Mouse (Mus musculus): ENCODE data around the gene Tbc1d15. TPM values are rescaled to one million over a fixed set of nuclear protein-coding genes. Genes with fewer than 3 reads are reported as not detected.

The Tbc1d15 gene
- polyA plus RNA-seq, 1 experiment: 198 TPM

- peak overlapping the region; percentile 15 for H3K27ac ChIP-seq (ENCODE audit: insufficient read depth, low read length)
- peaks cover 1% of the 10 kb centered on the region for H3K4me1 ChIP-seq (ENCODE audit: control insufficient read depth, insufficient read depth, low read length)
- H3K36me3 ChIP-seq (ENCODE audit: control insufficient read depth, insufficient read depth, low read length, poor library complexity, severe bottlenecking): no peaks in the 10 kb centered on the region
- TF ChIP-seq EP300 (IDR thresholded peaks at IDR 0.05; ENCODE audit: insufficient read depth, low read depth, low read length): no peak
- H3K4me3 ChIP-seq (ENCODE audit: low read depth, low read length): peak overlapping the region; percentile 15
- no peaks in the 10 kb centered on the region for H3K27me3 ChIP-seq (ENCODE audit: control insufficient read depth, insufficient read depth, low read length, poor library complexity, severe bottlenecking)
- H3K9ac ChIP-seq (ENCODE audit: low read depth, poor library complexity, severe bottlenecking): peak overlapping the region; percentile 21
- no peaks in the 10 kb centered on the region for H3K9me3 ChIP-seq (replicated peaks; ENCODE audit: control insufficient read depth, insufficient read depth, low read length, poor library complexity, severe bottlenecking)
Observed at GRCm38 (mm10) chr10:115252321-115252757, 1.1 kb upstream of the Tbc1d15 start.

DNA sequence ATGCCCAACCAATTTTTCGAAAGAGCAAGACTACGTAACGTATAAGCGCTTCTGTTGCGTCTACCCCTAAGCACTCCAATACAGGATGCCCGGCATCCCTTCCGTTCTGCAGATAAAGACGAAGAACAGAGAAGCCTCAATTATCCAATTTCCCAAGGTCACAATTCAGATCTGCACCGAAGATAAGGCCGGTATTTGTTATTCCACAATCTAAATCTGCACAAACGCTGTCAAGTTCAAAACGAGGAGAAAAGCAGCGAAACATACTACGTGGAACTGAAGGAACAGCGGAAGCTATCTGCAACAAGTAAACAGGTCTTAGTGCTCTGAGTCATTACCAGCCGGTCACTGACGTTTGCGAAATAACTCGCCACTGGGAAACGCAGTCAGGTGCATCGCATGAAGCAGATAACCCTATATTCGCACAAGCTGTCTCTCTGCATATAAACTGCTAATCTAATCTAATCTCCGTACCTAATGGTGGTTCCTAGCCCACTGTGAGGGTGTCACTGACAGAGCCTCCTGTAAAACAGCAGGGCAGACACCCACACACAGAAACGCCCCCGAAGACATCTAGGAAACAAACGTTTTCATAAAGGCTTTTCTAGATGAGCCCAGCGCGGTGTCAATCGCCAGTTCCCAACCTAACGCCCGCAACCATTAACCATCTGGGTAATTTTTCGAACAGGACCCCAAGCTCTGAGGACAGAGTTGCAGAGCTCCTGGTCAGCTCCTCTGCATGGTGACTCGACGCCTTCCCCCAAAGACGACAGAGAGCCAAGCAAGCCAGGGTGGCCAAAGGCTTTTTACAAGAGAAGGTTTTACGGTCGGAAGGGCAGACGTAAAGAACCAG lies 806 bp downstream of the Tbc1d15 start:
- peak overlapping the region; percentile 92 for H3K9ac ChIP-seq (ENCODE audit: low read depth, poor library complexity, severe bottlenecking)
- no peak for TF ChIP-seq POLR2A (IDR thresholded peaks at IDR 0.05; ENCODE audit: insufficient read depth, low read length)
- TF ChIP-seq EP300 (IDR thresholded peaks at IDR 0.05; ENCODE audit: insufficient read depth, low read depth, low read length): no peak
- no peak for TF ChIP-seq CTCF (IDR thresholded peaks at IDR 0.05; ENCODE audit: low read depth, low read length)
- H3K27ac ChIP-seq (ENCODE audit: insufficient read depth, low read length): no peak overlapping the region
- H3K4me3 ChIP-seq (ENCODE audit: low read depth, low read length): peak overlapping the region; percentile 94
- H3K27me3 ChIP-seq (ENCODE audit: control insufficient read depth, insufficient read depth, low read length, poor library complexity, severe bottlenecking): no peaks in the 10 kb centered on the region
- no peaks in the 10 kb centered on the region for H3K9me3 ChIP-seq (replicated peaks; ENCODE audit: control insufficient read depth, insufficient read depth, low read length, poor library complexity, severe bottlenecking)
- H3K4me1 ChIP-seq (ENCODE audit: control insufficient read depth, insufficient read depth, low read length): peaks cover 1% of the 10 kb centered on the region
- no peaks in the 10 kb centered on the region for H3K36me3 ChIP-seq (ENCODE audit: control insufficient read depth, insufficient read depth, low read length, poor library complexity, severe bottlenecking)

DNA sequence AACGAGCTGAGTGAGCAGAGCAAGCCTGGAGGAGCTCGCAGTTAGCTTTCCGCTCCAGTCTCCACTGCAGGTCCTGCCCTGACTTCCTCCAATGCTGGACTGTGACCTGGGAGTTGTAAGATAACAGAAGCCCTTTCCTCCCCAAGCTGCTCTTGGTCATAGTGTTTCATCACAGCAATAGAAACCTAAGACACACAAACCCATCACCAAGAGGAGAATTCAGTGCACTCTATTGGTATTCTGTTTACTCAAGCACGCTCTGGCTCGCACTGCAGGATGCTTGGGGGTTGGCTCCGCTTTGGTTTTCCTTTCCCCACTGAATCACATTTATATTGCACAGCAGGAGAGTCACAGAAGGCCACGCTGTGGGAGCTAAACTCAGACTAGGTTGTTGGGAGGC lies 3.2 kb downstream of the Tbc1d15 start:
- TF ChIP-seq EP300 (IDR thresholded peaks at IDR 0.05; ENCODE audit: insufficient read depth, low read depth, low read length) (no peak), CTCF (IDR thresholded peaks at IDR 0.05; ENCODE audit: low read depth, low read length) (no peak), POLR2A (IDR thresholded peaks at IDR 0.05; ENCODE audit: insufficient read depth, low read length) (no peak)
- Histone ChIP-seq H3K27ac (ENCODE audit: insufficient read depth, low read length) (no peak overlapping the region), H3K4me3 (ENCODE audit: low read depth, low read length) (no peak overlapping the region), H3K27me3 (ENCODE audit: control insufficient read depth, insufficient read depth, low read length, poor library complexity, severe bottlenecking) (no peaks in the 10 kb centered on the region), H3K9me3 (replicated peaks; ENCODE audit: control insufficient read depth, insufficient read depth, low read length, poor library complexity, severe bottlenecking) (no peaks in the 10 kb centered on the region), H3K4me1 (ENCODE audit: control insufficient read depth, insufficient read depth, low read length) (peaks cover 1% of the 10 kb centered on the region), H3K36me3 (ENCODE audit: control insufficient read depth, insufficient read depth, low read length, poor library complexity, severe bottlenecking) (no peaks in the 10 kb centered on the region), H3K9ac (ENCODE audit: low read depth, poor library complexity, severe bottlenecking) (no peak overlapping the region)

DNA sequence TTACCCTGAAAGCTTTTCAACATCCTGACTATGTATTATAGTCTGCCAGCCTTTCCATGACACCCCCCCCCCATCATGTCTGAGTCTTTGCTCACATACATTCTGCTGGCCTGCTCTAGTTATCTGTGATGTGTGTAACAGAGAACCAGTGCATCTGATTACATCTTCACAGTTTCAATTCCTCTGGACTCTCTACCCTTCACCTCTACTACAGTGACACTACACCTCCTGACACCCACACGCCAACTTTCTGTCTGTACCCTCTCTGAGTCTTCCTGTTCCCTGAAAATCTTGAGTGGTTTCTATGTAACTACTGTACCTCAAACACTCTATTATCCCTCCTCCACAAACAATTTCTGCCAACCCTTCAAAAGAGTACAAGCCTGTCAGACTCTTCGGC lies 5.8 kb downstream of the Tbc1d15 start:
- no peaks in the 10 kb centered on the region for H3K27me3 ChIP-seq (ENCODE audit: control insufficient read depth, insufficient read depth, low read length, poor library complexity, severe bottlenecking)
- H3K9ac ChIP-seq (ENCODE audit: low read depth, poor library complexity, severe bottlenecking): no peak overlapping the region
- no peak overlapping the region for H3K4me3 ChIP-seq (ENCODE audit: low read depth, low read length)
- peaks cover 3% of the 10 kb centered on the region for H3K4me1 ChIP-seq (ENCODE audit: control insufficient read depth, insufficient read depth, low read length)
- no peaks in the 10 kb centered on the region for H3K9me3 ChIP-seq (replicated peaks; ENCODE audit: control insufficient read depth, insufficient read depth, low read length, poor library complexity, severe bottlenecking)
- H3K27ac ChIP-seq (ENCODE audit: insufficient read depth, low read length): no peak overlapping the region
- TF ChIP-seq CTCF (IDR thresholded peaks at IDR 0.05; ENCODE audit: low read depth, low read length) (no peak), EP300 (IDR thresholded peaks at IDR 0.05; ENCODE audit: insufficient read depth, low read depth, low read length) (no peak), POLR2A (IDR thresholded peaks at IDR 0.05; ENCODE audit: insufficient read depth, low read length) (no peak)
- H3K36me3 ChIP-seq (ENCODE audit: control insufficient read depth, insufficient read depth, low read length, poor library complexity, severe bottlenecking): peaks cover 4% of the 10 kb centered on the region

DNA sequence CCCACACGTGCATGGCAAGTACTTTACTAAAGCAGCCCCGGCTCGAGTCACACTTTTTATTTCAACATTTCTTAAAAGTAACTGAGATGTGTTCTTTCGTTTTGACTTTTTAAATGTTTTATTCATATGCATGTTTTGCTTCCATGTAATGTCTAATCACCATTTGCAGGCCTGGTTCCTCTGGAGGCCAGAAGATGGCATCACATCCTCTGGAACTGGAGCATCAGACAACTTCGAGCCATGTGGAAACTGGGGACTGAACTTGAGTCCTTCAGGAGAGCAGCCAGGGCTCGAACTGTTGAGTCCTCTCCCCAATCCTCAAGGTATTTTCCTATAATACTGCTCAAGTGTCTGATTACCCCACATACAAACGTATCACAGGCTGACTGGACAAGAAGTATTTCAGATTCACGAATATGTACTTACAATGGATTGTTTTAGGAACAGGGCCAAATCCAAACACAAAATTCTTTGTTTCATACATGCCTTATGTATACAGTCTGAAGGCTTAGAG lies 10.1 kb downstream of the Tbc1d15 start:
- TF ChIP-seq CTCF (IDR thresholded peaks at IDR 0.05; ENCODE audit: low read depth, low read length): peak; percentile 28
- TF ChIP-seq EP300 (IDR thresholded peaks at IDR 0.05; ENCODE audit: insufficient read depth, low read depth, low read length): no peak
- Histone ChIP-seq H3K36me3 (ENCODE audit: control insufficient read depth, insufficient read depth, low read length, poor library complexity, severe bottlenecking) (peaks cover 23% of the 10 kb centered on the region), H3K9ac (ENCODE audit: low read depth, poor library complexity, severe bottlenecking) (no peak overlapping the region), H3K9me3 (replicated peaks; ENCODE audit: control insufficient read depth, insufficient read depth, low read length, poor library complexity, severe bottlenecking) (no peaks in the 10 kb centered on the region), H3K4me3 (ENCODE audit: low read depth, low read length) (no peak overlapping the region), H3K4me1 (ENCODE audit: control insufficient read depth, insufficient read depth, low read length) (peaks cover 1% of the 10 kb centered on the region), H3K27me3 (ENCODE audit: control insufficient read depth, insufficient read depth, low read length, poor library complexity, severe bottlenecking) (no peaks in the 10 kb centered on the region), H3K27ac (ENCODE audit: insufficient read depth, low read length) (no peak overlapping the region)

GRCm38 (mm10) chr10:115237931-115238330 lies 13.3 kb downstream of the Tbc1d15 start:
- no peaks in the 10 kb centered on the region for H3K9me3 ChIP-seq (replicated peaks; ENCODE audit: control insufficient read depth, insufficient read depth, low read length, poor library complexity, severe bottlenecking)
- TF ChIP-seq CTCF (IDR thresholded peaks at IDR 0.05; ENCODE audit: low read depth, low read length): no peak
- H3K36me3 ChIP-seq (ENCODE audit: control insufficient read depth, insufficient read depth, low read length, poor library complexity, severe bottlenecking): peaks cover 26% of the 10 kb centered on the region
- H3K27me3 ChIP-seq (ENCODE audit: control insufficient read depth, insufficient read depth, low read length, poor library complexity, severe bottlenecking): no peaks in the 10 kb centered on the region
- H3K27ac ChIP-seq (ENCODE audit: insufficient read depth, low read length): peak overlapping the region; percentile 71
- no peak overlapping the region for H3K9ac ChIP-seq (ENCODE audit: low read depth, poor library complexity, severe bottlenecking)
- no peak overlapping the region for H3K4me3 ChIP-seq (ENCODE audit: low read depth, low read length)
- H3K4me1 ChIP-seq (ENCODE audit: control insufficient read depth, insufficient read depth, low read length): peaks cover 1% of the 10 kb centered on the region

Measured in ES-Bruce4 (cell line).